Mouse (Mus musculus) stomach, embryonic 14.5 days (tissue): ENCODE measurements around the gene Cited2. TPM values are rescaled to one million over a fixed set of nuclear protein-coding genes. Genes with fewer than 3 reads are reported as not detected.

Source experiments
- ATAC-seq: fragments of 200-750 bp; cut with Nextera tagmentation; 2 replicates; pipeline ENCODE4 v1.8.0; 2017; ENCODE audit warnings: low read depth, moderate TSS enrichment; ENCODE audit not compliant: insufficient number of reproducible peaks, insufficient read depth, low FRiP score
- H3K27ac ChIP-seq: fragments of 300-500 bp; sonication (generic); 2 replicates; pipeline ENCODE4 v1.5.1; 2014; ENCODE audit warnings: mild to moderate bottlenecking, low read length, moderate library complexity, mixed read lengths
- H3K27me3 ChIP-seq: fragments of 300-500 bp; sonication (generic); 2 replicates; pipeline ENCODE4 v1.6.1; 2014; ENCODE audit warnings: low read length, control low read depth, mixed read lengths; ENCODE audit not compliant: control insufficient read depth, insufficient read depth
- H3K36me3 ChIP-seq: fragments of 300-500 bp; sonication (generic); 2 replicates; pipeline ENCODE4 v1.6.1; 2014; ENCODE audit warnings: mild to moderate bottlenecking, control low read depth, low read length, moderate library complexity, mixed read lengths; ENCODE audit not compliant: control insufficient read depth, insufficient read depth
- H3K4me1 ChIP-seq: fragments of 300-500 bp; sonication (generic); 2 replicates; pipeline ENCODE4 v1.6.1; 2014; ENCODE audit warnings: low read length, control low read depth, mixed read lengths; ENCODE audit not compliant: control insufficient read depth, insufficient read depth
- H3K4me2 ChIP-seq: fragments of 300-500 bp; sonication (generic); replicated peaks from 2 replicates; pipeline ENCODE4 v1.6.1; 2014; ENCODE audit warnings: low read depth, low read length, control low read depth
- H3K4me3 ChIP-seq: fragments of 300-500 bp; sonication (generic); 2 replicates; pipeline ENCODE4 v1.5.1; 2014; ENCODE audit warnings: low read depth, low read length, control low read depth
- H3K9ac ChIP-seq: fragments of 300-500 bp; sonication (generic); replicated peaks from 2 replicates; pipeline ENCODE4 v1.6.1; 2014; ENCODE audit warnings: low read depth, mild to moderate bottlenecking, control low read depth, low read length, moderate library complexity, mixed read lengths
- H3K9me3 ChIP-seq: fragments of 300-500 bp; sonication (generic); 2 replicates; pipeline ENCODE4 v1.6.1; 2016; ENCODE audit warnings: low read depth, low read length, control low read depth; ENCODE audit not compliant: control insufficient read depth
- WGBS: fragments of 180-500 bp; shearing (Covaris S2); extraction: QIAGEN DNeasy Blood & Tissue Kit; methylation state at CpG from one replicate; pipeline ENCODE4 v1.1.7; 2014; 5-methylcytosine and 5-hydroxymethylcytosine counted together
- polyA plus RNA-seq: library from polyadenylated mRNA; unstranded; fragments of >200 nt; fragmentation: Nextera tagmentation; extraction: Ambion mirVana; gene quantifications from 2 replicates; pipeline ENCODE4 v1.2.1, GENCODE M21; 2014

Cited2 gene
- polyA plus RNA-seq, 1 experiment from 2014 or later: 32.9 TPM

DNA sequence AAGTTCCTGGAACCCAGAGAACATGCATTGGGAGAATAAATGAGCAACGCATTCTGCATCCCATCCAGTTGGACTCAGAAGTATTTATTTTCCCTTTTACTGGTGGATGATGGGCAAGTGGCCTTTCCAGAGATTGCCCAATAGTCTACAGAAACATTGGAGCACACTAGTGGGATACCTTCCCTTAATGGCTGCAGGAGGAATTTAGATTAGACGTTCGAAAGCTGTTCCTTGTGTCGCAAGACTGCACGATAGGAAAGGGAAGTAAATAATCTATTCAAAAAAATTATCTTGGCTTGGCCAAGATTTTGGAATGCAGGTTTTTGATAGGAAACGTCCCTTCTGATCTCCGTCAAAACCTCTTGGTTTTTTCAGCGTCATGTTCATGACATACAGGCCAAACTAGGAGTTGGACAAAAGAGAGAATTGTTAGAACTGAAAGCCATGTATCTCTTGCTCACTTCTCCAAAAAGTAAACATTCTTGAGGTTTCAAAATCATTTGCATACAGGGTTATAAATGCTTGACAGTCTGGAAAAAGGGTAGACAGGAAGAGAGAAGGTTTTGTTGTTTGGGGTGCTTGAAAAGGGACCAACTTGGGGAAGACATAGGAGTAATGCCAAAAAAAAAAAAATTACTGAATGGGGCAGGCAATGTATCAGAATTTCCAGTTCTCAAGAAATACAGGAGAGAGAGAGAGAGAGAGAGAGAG lies 2.0 kb upstream of the Cited2 start:
- no peak overlapping the region for H3K27ac ChIP-seq
- 78% methylated on average over 8 of the region's 8 CpGs for WGBS
- peak overlapping the region; percentile 94; the same call in 1 of the 2 replicates for H3K4me3 ChIP-seq
- H3K36me3 ChIP-seq: peaks cover 3% of the 10 kb centered on the region; the same call in 1 of the 2 replicates
- peaks cover 5% of the 10 kb centered on the region; the same call in 1 of the 2 replicates for H3K4me1 ChIP-seq
- ATAC-seq: no peak
- peak overlapping the region; percentile 86 for H3K4me2 ChIP-seq
- no peaks in the 10 kb centered on the region for H3K9me3 ChIP-seq
- no peaks in the 10 kb centered on the region for H3K27me3 ChIP-seq
- H3K9ac ChIP-seq: no peak overlapping the region

DNA sequence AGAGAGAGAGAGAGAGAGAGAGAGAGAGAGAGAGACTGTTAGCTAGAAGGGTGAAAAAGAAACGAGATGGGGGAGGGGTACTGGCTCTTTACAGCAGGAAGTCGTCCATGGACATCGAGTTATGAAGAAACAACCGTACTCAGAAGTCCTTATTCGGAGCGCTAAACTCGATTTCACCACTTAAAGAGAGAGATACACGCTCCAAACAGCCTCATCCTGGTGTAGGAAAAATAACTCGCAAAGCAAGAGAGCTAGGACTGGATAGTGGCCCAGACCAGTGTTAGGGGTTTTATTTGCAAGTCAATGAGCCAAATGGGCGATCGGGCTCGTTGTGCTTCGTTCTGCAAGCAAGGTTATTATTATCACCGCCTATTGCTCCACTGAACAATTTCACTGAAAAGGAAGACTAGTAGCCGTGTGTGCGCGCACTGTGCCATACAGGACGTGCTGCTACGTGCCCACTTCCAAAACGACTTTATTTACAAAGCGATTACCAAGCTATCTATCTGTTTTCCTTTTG lies 1.4 kb upstream of the Cited2 start:
- H3K4me1 ChIP-seq: peaks cover 12% of the 10 kb centered on the region; the same call in 1 of the 2 replicates
- peak overlapping the region; percentile 99 for H3K27ac ChIP-seq
- H3K9ac ChIP-seq: peak overlapping the region; percentile 46; the same call in 1 of the 2 replicates
- H3K4me2 ChIP-seq: peak overlapping the region; percentile 86
- H3K27me3 ChIP-seq: no peaks in the 10 kb centered on the region
- H3K4me3 ChIP-seq: peak overlapping the region; percentile 94
- peak; percentile 4 for ATAC-seq
- no peaks in the 10 kb centered on the region for H3K9me3 ChIP-seq
- under 1% methylated on average over 21 of the region's 21 CpGs for WGBS
- peaks cover 3% of the 10 kb centered on the region; the same call in 1 of the 2 replicates for H3K36me3 ChIP-seq

DNA sequence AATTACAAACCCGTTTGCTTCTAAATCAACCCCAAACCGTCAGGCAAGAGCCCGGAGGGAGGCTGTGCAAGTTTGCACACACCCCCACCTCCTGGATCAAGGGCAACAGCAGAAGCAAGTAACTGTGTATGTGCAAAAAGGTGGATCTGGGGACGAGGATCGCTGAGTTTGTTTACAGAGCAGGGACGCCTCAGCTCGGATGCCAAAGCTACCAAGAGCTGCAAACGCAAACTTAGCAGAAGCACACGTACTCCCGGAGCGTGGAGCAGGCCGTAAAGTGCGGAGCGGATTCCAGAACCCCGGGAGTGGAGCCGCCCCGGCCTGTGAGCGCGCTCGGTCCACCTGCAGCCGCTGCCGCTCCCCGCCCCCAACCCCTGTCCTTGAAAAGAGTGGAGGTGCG lies 860 bp upstream of the Cited2 start:
- no peaks in the 10 kb centered on the region for H3K27me3 ChIP-seq
- H3K4me1 ChIP-seq: peaks cover 14% of the 10 kb centered on the region
- peak overlapping the region; percentile 86 for H3K4me2 ChIP-seq
- no peaks in the 10 kb centered on the region for H3K9me3 ChIP-seq
- ATAC-seq: peak; percentile 84
- WGBS: under 1% methylated on average over 24 of the region's 24 CpGs
- H3K27ac ChIP-seq: peak overlapping the region; percentile 99
- peaks cover 3% of the 10 kb centered on the region; the same call in 1 of the 2 replicates for H3K36me3 ChIP-seq
- peak overlapping the region; percentile 94 for H3K4me3 ChIP-seq
- peak overlapping the region; percentile 92 for H3K9ac ChIP-seq

DNA sequence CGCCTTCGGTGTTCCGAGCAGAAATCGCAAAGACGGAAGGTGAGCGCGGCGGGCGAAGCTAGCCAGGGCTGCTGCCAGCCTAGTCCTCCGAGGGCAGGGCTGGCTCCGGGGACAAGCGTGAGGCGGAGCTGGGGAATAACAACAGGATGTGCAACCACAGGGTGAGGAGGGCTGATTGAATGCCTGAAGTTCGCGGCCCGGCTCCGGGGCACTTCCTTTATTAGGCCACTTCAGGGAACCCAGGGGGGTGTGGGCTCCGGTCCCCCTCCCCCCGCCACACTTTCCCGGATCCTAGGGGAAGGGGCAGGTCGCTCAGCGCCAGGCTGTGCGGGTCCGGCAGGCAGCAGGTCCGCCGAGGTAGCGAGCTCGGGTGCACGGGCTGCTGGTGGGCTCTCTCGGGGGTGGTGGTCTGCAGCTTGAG lies 413 bp downstream of the Cited2 start:
- Histone ChIP-seq H3K9me3 (no peaks in the 10 kb centered on the region), H3K36me3 (peaks cover 3% of the 10 kb centered on the region; the same call in 1 of the 2 replicates), H3K9ac (peak overlapping the region; percentile 92), H3K4me1 (peaks cover 19% of the 10 kb centered on the region), H3K27me3 (no peaks in the 10 kb centered on the region), H3K4me2 (peak overlapping the region; percentile 86), H3K4me3 (peak overlapping the region; percentile 94), H3K27ac (peak overlapping the region; percentile 99)
- ATAC-seq: peak; percentile 43; the same call in 1 of the 2 replicates
- WGBS: under 1% methylated on average over 30 of the region's 30 CpGs

DNA sequence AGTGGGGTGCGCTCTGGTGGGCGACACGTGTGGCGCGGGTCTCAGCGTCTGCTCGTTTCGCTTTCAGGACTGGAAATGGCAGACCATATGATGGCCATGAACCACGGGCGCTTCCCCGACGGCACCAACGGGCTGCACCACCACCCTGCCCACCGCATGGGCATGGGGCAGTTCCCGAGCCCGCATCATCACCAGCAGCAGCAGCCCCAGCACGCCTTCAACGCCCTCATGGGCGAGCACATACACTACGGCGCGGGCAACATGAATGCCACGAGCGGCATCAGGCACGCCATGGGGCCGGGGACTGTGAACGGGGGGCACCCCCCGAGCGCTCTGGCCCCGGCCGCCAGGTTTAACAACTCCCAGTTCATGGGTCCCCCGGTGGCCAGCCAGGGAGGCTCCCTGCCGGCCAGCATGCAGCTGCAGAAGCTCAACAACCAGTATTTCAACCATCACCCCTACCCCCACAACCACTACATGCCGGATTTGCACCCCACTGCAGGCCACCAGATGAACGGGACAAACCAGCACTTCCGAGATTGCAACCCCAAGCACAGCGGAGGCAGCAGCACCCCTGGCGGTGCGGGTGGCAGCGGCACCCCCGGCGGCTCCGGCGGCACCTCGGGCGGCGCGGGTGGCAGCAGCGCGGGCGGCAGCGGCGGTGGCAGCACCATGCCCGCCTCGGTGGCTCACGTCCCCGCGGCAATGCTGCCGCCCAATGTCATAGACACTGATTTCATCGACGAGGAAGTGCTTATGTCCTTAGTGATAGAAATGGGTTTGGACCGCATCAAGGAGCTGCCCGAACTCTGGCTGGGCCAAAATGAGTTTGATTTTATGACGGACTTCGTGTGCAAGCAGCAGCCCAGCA lies 1.1 kb downstream of the Cited2 start:
- peak overlapping the region; percentile 99 for H3K27ac ChIP-seq
- 0 out of 2 replicates have a peak, but pooled peaks have one; percentile 1 for ATAC-seq
- H3K27me3 ChIP-seq: no peaks in the 10 kb centered on the region
- H3K36me3 ChIP-seq: peaks cover 3% of the 10 kb centered on the region; the same call in 1 of the 2 replicates
- H3K4me3 ChIP-seq: peak overlapping the region; percentile 94
- peak overlapping the region; percentile 86 for H3K4me2 ChIP-seq
- H3K9me3 ChIP-seq: no peaks in the 10 kb centered on the region
- peaks cover 19% of the 10 kb centered on the region for H3K4me1 ChIP-seq
- WGBS: under 1% methylated on average over 65 of the region's 65 CpGs
- peak overlapping the region; percentile 92 for H3K9ac ChIP-seq

DNA sequence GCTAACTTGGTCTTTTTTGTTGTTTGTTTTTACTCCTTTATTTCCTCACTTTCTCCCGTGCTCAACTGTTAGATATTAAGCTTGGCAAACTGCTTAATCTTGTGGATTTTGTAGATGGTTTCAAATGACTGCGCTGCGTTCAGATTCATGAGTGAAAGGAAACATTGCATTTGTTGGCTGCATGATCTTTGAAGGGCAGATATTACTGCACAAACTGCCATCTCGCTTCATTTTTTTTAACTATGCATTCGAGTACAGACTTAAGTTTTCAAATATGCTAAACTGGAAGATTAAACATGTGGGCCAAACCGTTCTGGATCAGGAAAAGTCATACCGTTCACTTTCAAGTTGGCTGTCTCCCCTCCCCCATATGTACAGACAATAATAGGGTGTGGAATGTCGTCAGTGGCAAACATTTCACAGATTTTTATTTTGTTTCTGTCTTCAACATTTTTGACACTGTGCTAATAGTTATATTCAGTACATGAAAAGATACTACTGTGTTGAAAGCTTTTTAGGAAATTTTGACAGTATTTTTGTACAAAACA lies 2.1 kb downstream of the Cited2 start:
- Histone ChIP-seq H3K27ac (no peak overlapping the region), H3K9ac (peak overlapping the region; percentile 92; the same call in 1 of the 2 replicates), H3K4me3 (peak overlapping the region; percentile 94), H3K4me1 (peaks cover 19% of the 10 kb centered on the region), H3K27me3 (no peaks in the 10 kb centered on the region), H3K9me3 (no peaks in the 10 kb centered on the region), H3K4me2 (peak overlapping the region; percentile 86), H3K36me3 (peaks cover 3% of the 10 kb centered on the region; the same call in 1 of the 2 replicates)
- no peak for ATAC-seq
- WGBS: 16% methylated on average over 8 of the region's 8 CpGs

DNA sequence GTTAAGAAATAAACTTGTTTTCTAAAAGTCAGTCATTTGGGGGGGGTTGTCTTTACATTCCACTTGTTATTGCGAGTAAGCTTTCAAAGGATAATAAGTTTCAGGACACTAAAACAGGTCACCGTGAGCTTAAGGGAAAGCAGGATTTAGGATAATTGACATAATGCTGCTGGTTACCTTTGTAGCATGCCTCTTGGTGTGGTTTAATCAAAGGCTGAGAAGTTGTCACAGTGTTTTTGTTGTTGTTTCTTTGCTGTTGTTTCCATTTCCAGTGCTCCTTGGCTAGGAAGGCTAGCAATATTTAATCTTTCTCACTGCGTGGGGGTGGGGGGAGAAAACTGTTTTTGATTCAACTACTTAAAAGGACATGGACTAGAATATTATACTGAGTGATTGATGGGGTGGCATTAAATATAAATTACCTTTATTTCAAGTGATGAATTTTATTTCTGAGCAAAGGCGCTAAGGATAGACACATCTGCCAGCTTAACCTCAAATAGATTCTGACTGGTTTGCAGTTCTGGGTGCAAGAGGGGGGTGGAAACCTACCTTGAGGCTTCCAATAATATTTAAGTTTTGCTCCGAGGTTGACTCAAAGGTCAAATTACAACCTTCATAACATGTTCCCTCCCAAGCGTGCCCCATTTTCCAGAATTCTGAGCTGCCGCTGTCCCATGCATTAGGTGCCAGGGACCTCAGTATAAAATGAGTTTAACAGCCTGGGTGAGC lies 2.8 kb downstream of the Cited2 start:
- peak overlapping the region; percentile 94; the same call in 1 of the 2 replicates for H3K4me3 ChIP-seq
- WGBS: 63% methylated on average over 7 of the region's 7 CpGs
- H3K9ac ChIP-seq: no peak overlapping the region
- no peak overlapping the region for H3K27ac ChIP-seq
- peak overlapping the region; percentile 86 for H3K4me2 ChIP-seq
- peaks cover 3% of the 10 kb centered on the region; the same call in 1 of the 2 replicates for H3K36me3 ChIP-seq
- H3K27me3 ChIP-seq: no peaks in the 10 kb centered on the region
- ATAC-seq: no peak
- no peaks in the 10 kb centered on the region for H3K9me3 ChIP-seq
- H3K4me1 ChIP-seq: peaks cover 19% of the 10 kb centered on the region
